Mouse (Mus musculus): ENCODE data around the gene Pde1c.

Pde1c gene

DNA sequence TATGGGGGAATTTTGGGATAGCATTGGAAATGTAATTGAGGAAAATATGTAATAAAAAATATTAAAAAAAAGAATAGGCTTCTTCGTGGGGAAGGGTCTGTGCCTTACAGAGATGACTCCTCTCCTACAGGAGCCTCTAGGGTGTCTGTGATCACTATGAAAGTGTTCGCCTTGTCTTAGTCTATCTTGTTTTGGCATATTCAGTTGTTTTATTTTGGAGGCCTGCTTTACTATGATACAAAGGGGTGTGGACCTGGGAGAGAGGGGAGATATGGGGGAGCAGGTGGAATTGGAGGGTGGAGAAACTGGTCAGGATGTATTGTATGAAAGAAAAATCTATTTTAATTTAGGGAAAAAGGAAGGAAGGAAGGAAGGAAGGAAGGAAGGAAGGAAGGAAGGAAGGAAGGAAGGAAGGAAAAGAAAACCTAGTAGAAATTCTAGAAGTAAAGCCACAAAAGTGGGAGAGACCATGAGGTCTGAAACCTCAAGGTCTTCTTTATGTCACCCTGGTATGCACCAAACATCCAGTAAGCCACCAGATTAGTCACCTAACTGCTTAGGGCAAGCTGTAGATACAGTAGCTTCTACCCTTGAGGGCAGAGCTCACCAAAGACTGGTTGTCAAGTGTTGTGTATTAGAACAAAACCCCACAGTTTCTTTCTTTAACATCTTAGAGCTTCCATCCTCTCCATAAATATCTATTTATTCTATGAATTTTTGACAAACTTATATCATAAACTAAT lies 311.2 kb downstream of the Pde1c start:
- ChIA-PET CTCF (no interaction called here), POLR2A (no interaction called here)

DNA sequence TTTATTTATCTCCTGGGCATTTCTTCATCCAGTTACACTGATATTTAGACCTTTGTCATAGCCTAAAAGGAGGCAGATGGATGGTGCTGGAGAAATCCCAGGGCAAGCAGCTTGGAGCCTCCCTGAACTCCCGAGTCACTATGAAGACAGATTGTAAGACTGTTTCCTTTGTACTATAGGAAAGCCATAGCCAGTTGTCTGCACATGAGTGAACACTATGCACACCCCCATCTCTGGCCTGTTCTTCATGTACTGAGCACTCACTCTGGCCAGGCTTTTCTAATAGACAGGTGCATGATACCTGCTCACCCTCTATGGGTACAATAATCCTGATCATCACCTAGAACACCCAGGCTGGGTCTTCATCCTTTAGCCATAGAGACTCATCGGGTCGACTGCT lies 318.8 kb downstream of the Pde1c start:
- CTCF ChIA-PET, result no interaction called here
- POLR2A ChIA-PET, result no interaction called here

DNA sequence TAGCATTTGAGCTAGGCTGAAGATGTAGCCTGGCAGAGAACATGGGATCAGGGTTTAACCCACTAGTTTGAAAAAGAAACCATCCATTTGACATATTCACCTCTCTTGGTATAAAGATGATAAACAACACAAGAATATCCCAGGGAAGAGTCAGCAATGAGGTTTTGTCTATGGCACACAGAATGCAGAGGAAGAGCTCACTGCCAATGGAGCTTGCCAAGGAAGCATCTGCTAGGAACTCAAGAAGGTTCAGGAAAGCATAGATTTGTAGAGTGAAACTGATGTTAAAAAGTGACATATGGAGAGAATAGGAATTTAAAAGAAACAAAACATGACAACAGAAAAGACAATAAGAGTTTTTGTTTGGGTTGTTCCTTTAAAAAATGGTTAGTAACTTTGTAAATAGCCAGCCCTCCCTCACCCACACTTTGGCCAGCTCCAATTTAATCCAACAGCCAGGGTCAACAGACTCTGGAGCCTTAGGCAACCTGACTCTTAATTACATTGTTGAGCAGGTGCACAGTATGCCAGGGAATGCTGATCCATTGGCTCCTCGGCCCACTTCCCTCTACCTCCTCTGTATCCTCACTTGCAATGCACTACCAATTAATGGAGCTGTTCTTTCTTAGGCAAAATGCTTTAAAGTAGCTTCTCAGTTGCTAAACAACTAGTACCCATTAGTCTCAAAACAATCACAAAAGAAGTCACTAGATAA lies 377.3 kb downstream of the Pde1c start:
- ChIA-PET POLR2A (no interaction called here), CTCF (no interaction called here)

DNA sequence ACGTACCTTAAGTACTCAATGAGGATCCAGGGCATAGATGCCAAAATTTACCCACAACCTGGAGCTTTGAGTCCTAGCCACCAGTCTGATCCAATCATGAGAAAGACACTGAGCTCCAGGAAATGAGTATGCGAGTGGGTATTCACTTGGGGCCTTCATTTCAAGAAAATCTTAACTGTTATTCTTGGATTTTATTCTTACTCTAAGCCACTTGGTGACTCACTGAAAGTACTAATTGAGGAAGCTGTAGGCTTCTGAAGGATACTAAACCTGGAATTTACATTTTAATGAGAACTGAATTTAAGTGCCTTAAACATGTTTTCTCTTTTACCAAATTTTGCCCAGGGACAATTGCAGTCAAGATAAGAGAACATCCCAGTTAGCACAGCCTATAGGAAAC lies 392.4 kb downstream of the Pde1c start:
- POLR2A ChIA-PET, result no interaction called here

DNA sequence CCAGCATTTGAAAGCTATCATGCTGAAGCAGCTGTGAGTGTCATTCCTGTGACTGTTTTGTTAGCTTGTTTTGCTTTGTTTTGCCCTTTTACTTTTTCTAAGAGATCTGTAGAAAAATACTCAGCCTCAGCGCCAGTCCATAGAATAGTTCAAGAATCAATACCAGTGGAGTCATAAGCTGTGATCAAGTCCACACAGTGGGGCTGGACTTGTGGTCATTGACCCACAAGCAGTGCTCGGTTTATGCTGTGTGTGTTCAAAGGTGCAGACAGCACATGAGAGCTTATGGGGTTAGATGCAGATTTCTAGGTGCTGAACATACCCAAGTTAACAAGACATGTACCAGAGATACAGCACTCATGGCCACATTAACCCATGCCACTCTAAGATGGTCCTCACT lies 396.7 kb downstream of the Pde1c start:
- ChIA-PET POLR2A (no interaction called here), CTCF (no interaction called here)

More for the DNA sequence above, 392.4 kb downstream of the Pde1c start:
- CTCF ChIA-PET, result no interaction called here

DNA sequence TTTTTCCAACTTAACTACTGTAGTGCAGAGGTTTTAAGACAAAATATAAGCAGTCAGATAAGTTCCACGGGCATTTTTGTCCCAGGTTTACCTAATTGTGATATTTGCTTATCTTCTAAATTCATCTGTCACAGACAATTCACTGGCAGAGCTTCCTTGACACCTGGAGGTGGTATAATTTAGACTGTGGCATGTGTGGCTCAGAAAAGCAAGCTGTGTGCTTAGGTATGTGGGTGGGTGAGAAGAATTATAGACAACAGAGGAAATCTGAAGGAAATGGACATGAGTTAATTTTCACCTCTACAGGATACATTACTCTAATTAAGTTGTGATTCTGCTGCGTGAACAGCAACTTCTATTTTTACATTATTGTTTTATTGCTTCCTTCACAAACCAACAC lies 400.2 kb downstream of the Pde1c start:
- ChIA-PET CTCF (no interaction called here), POLR2A (no interaction called here)

DNA sequence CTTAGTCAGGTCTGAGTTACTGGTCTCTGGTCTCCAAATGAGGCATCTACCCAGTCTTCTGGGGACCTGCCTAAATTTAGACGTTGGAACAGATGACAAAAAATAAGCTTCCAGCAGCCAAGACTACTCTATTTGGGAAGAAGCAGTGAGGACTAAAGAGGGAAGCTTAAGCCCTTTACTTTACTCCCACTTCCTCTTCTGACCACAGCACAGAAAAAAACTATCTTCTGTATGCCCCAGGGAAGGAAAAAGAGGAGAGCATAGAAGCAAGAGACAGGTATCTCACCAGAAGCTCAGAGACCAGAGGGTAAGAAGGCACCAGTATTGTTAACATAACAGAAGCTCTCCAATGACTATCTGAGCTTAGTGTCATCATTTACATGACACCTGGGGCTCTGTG lies 410.7 kb downstream of the Pde1c start:
- ChIA-PET CTCF (no interaction called here), POLR2A (no interaction called here)

DNA sequence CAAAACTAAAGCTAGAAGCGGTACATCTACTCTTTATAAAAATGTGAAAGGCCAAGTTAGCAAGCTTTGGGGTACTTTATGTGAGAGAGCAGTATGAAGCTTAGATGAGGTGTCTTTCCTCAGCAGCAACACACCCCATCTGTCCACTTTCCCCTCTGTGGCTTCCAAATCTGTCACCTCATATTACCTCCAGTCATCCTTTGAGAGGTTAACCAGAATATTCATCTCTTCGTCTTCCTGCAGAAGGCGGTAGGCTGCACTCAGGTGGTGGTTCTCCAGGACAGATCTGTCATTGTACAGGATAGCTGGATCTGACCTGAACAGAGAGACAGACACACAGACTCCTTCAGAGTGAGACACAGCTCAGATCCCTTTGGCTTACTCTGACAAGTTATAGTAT lies 412.1 kb downstream of the Pde1c start:
- ChIA-PET CTCF (interaction anchor here in 1 of 4 experiments (0.6 kb wide), 1 partner anchor 798 kb away, joined by 5 read pairs; no protein-coding TSS in a partner anchor), POLR2A (no interaction called here)

DNA sequence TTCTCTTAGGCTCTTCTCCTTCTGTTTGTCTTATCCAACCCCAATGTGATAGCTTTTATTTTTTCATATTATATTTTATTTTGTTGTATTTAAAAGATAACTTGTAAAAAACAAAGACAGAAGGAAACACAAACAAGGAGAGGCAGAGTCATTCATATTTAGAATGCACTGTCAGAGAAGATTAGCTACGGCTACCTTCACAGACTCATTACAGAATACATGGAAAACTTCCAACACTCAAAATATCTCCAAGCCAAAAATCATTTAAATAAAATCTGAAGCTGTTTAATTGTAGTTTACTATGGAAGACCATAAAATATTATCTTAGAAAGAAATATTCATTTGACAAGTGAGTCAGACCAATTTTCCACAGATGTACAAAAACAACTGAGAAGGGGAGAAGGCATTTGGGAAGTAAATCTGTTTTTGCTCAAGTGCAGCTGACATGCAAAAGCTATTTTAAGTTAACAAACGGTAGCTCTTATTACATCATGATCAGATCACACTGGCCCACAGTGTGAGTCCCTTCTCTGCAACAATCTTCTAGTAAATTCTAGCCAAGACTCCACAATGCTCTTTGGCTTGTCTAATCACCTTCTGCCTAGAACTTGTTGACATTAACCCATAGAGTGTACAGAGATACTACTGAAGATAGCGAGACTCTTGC lies 438.3 kb downstream of the Pde1c start:
- POLR2A ChIA-PET, result no interaction called here
- CTCF ChIA-PET, result no interaction called here

DNA sequence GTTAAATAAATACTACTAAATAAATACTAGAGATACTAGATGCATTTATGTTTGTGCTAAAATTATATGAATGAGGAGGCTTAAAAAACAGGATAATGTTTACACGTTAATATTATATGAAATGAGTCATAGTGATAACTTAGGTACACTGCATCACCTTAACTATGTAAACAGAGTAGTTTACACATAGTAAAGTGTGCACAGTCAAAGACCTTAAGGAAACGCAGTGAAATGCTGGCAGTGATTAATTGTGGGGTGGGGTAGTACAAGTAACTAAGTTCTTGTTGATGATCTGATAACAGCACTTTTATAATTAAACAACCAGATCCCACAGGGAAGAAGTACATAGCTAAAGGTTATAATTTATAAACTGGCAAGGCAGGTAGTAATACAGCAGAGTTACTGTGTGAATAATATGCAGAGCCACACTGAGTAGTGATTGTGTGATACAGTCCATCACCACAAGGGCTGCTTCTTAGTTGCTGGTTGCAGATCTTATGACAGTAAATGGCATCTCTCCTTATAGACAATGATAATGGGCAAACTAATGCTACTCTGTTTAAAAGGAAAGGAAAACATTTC lies 469.3 kb downstream of the Pde1c start:
- ChIA-PET CTCF (no interaction called here), POLR2A (no interaction called here)

DNA sequence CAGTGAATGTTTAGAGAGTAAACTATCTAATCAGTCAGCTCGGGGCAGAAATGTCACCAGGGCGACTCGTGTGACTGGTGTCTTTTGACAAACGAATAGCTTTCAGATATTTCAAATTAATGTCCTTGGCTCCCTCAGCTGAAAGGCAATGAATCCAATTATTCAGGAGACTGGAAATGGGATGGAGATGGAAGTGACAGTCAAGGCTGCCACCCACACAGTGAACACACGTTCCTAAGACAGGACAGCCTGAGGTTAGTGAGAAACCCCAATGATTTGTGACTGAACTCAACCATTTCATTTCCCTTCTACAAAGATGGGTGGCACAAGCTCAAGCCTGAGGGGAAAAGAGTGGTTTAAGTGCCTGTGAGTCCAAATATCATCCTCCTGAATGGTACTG lies 470.5 kb downstream of the Pde1c start:
- POLR2A ChIA-PET, result interaction anchor here in 2 of 4 experiments (0.6 to 1.4 kb wide), 2 partner anchors 22 to 72 kb away, joined by 3 read pairs; no protein-coding TSS in a partner anchor
- CTCF ChIA-PET, result no interaction called here

DNA sequence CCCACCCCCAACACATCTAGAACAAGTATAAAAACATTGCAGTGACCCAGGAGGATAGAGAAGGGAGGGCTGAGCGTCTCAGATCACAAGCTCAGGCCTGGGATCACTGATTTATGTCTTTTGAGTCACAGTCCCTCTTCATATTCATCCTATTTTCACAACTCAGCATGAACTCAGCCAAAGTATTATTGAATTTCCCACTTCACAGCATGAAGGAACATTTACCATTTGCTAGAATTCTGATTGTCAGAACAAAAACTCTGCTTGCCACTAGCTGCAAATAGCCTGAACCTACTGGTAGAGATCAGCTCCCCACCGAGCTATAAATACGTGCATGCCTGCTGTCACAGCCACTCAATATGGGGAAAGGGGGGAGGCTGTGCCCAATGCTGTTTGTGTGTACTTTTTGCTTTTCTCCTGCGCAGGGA lies 492.5 kb downstream of the Pde1c start:
- POLR2A ChIA-PET, result interaction anchor here in 1 of 4 experiments (0.6 to 1.3 kb wide), 2 partner anchors 22 to 200 kb away, joined by 3 read pairs; no protein-coding TSS in a partner anchor
- CTCF ChIA-PET, result no interaction called here

DNA sequence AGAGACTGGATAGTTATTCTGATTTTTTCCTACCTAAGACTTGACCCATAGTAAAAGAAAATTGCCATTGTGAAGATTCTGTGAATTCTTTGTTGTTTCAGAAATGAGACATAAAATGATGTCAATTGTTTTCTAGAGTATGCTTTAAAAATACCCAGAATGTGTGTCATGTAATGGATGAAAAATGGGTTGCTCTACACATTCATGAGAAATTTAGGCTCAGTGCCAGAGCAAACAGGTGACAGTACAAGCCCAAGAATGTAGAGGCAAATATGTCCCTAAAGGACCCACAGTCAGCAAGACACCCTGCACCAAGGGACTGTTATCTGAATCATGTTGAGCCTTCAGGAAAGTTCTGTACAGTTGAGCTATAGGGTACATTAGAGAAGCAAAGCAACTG lies 500.4 kb downstream of the Pde1c start:
- ChIA-PET POLR2A (interaction anchor here in 1 of 4 experiments (1.3 kb wide), 1 partner anchor 543 kb away, joined by 4 read pairs; no protein-coding TSS in a partner anchor), CTCF (interaction anchor here in 1 of 4 experiments (1.2 kb wide), 1 partner anchor 19 kb away, joined by 3 read pairs; no protein-coding TSS in a partner anchor)

DNA sequence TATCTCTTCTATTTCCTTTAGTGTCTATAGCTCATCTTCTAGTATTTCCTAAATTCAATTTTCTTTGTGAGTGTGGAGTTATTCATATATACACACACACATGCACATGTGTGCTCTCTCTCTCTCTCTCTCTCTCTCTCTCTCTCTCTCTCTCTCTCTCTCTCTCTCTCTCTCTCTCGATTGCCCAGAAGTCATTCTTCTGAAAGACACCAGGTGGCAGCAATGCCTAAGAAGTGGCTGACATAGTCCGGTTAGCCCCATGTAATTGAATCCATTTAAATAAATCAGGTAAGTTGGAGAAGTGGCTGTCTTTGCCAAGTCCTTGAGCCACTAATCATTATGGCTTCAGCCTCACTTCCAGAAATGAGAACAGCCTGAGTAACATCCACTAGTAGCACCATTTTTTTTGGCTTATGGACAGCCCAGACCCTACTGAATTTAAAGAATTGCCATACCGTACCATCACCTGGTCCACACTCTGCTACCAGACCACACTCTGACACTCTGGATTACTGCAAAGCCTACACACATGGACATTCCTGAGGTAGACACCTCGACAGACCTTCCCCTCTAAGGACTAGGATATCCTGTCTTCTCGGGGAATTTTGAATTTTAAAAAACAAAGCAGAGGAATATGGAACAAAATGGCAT lies 502.1 kb downstream of the Pde1c start:
- POLR2A ChIA-PET, result no interaction called here
- CTCF ChIA-PET, result interaction anchor here (0.5 to 0.9 kb wide), 8 partner anchors 16 to 929 kb away, joined by 3 to 5 read pairs (median 3); no protein-coding TSS in a partner anchor

DNA sequence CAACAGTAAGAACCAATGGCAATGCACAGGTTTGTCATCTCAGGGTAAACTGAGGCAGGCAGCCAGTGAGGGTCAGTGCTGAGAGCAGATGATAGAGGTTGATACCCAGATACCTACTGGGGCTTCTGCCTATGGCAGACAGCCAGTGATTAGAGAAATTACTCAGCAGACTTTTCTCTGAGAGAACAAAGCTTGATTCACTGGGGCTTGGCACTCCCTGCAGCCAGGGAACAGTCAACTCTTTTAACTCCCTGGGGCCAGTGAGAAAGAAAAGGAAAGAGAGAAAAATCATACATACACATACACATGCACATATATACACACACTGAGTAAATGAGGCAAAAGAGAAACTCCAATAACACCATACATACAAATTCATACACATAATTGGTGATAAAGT lies 505.2 kb downstream of the Pde1c start:
- ChIA-PET CTCF (interaction anchor here in 3 of 4 experiments (0.6 to 1.5 kb wide), 4 partner anchors 14 to 544 kb away, joined by 3 to 5 read pairs (median 4); no protein-coding TSS in a partner anchor), POLR2A (no interaction called here)

DNA sequence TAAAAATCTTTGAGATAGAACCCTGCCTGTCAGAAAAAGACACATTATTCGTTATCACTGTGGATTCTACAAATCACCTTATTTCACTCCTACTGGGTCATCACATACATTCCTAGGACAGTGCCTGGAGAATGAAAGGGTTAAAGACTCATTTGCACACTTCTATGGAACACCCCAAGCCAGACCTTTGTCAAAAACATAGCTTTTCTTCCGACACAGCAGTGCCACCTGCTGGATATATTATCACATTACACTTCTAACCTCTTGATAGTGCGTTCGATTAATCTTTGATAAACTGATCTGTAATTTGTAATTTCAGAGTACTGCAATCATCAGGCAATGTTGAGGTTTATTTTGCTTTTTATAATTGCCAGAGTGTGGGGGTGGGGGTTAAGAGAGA lies 519.8 kb downstream of the Pde1c start:
- POLR2A ChIA-PET, result interaction anchor here in 2 of 4 experiments (0.7 to 0.9 kb wide), 2 partner anchors 106 to 642 kb away, joined by 3 read pairs; no protein-coding TSS in a partner anchor
- CTCF ChIA-PET, result interaction anchor here (0.5 to 2.1 kb wide), 39 partner anchors 8 to 1771 kb away, joined by 3 to 37 read pairs (median 4); partner anchors contain the start of gene Pde1c (in 1 of the 4)

DNA sequence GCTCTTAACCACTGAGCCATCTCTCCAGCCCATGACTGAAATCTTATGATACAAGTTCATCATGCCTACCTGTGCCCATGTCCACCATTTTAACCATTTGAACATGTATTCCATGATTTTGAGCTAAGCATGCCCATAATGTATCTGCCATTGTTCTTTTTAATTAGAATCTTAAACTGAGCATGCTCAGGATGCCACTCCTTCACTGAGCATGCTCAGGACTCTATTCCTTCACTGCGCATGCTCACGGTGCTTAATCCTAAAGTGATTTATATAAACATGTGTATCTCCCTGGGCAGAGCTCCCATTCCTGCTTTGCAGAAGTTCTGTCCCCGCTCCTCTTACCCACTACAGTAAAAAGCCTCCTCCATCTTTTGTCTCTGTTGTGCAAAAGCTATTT lies 520.3 kb downstream of the Pde1c start:
- POLR2A ChIA-PET, result no interaction called here
- CTCF ChIA-PET, result interaction anchor here (0.5 to 2.1 kb wide), 31 partner anchors 8 to 996 kb away, joined by 3 to 37 read pairs (median 4); partner anchors contain the start of gene Pde1c (in 1 of the 4)

DNA sequence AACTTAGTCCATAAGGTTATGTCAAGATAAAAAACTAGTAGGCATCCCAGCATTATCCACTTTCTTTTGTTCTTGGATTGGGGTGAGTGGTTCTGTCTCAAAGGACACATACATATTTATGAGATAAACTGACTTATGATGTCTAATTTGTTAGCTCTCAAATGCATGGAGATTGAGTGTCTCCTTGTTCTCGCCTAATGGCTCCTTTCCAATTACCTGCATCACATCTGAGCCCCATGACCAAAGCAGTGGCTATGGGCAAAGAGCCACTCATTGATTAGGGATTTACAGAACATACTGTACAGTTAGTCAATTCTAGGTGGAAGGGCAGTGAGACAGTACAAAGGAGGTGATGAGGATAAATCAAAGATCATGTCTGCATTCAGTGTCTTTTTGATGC lies 524.2 kb downstream of the Pde1c start:
- ChIA-PET POLR2A (no interaction called here), CTCF (no interaction called here)

DNA sequence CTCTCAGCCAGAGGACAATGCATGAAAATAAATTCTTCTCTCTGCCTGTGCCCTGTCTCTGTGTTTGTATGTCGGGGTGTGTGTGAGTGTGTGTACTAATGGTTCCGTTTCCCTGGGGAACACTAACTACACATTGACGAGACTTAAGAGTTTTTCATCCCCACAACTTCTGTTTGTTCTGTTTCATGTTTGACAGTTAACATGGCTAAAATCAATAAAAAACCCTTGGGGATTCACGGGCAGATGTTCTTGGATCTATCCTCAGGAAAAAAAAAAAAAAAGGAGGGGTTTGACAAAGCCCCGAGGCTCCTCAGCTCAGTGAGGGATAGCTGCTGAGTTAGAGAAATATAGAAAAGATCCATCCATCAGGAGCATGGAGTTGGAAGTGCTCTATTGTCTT lies 524.6 kb downstream of the Pde1c start:
- POLR2A ChIA-PET, result no interaction called here

More for the DNA sequence above, 524.6 kb downstream of the Pde1c start:
- CTCF ChIA-PET, result no interaction called here

All from embryonic stem cell, embryonic (primary cell).